Comparison of ENCODE assay signal across 16 mouse cellular contexts in the genomic region with DNA sequence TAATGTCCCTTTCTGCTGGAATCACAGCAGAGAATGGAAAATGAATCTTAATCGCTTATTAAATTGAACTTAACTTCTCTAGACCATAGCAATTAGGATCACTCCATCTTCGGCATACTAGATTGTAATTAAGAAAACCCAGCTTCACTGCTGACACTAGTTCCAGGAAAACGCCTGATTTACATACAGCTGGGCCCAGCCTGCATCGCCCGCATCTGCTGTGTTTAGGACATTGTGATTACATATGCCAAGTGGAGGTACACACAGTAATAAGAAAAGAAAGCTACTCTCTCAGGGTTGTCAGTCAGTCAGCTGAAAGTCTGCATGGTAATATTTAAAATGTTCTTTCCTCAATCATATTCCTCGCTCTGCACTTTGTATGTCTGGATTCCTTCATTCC.
DNase-seq lines count a peak whose midpoint lies in the region; ATAC-seq lines count a peak whose summit lies in the region.
"Had no signal": no experiment of that assay in that cellular context is flagged by ENCODE, and none has a peak within 500 bp of the region (broad histone marks: within the 10 kb centered on the region; RNA-seq: fewer than 3 reads in every experiment).

No protein-coding gene starts in this region.

- H3K4me1 ChIP-seq in forebrain, embryonic 11.5 days (replicated peaks; ENCODE audit: control insufficient read depth, insufficient read depth, low read length) = no peaks in the 10 kb centered on the region
- no peaks in the 10 kb centered on the region for H3K4me1 ChIP-seq in forebrain, embryonic 10.5 days
- H3K4me1 ChIP-seq in neural tube, embryonic 11.5 days (ENCODE audit: control insufficient read depth, insufficient read depth, low read length) = no peaks in the 10 kb centered on the region
- no peaks in the 10 kb centered on the region for H3K4me1 ChIP-seq in hindbrain, embryonic 12.5 days
- H3K4me1 ChIP-seq: embryonic facial prominence, embryonic 13.5 days; intestine, embryonic 15.5 days; kidney, embryonic 15.5 days had no signal

- H3K27ac ChIP-seq in forebrain, embryonic 11.5 days (ENCODE audit: low read depth, low read length) = no peak overlapping the region
- H3K27ac ChIP-seq in forebrain, embryonic 10.5 days = no peak overlapping the region
- no peak overlapping the region for H3K27ac ChIP-seq in neural tube, embryonic 11.5 days (ENCODE audit: low read depth, low read length)
- H3K27ac ChIP-seq in hindbrain, embryonic 12.5 days = no peak overlapping the region
- H3K27ac ChIP-seq: embryonic facial prominence, embryonic 13.5 days; intestine, embryonic 15.5 days; kidney, embryonic 15.5 days had no signal

- H3K9me3 ChIP-seq in forebrain, embryonic 11.5 days (ENCODE audit: control insufficient read depth, low read length) = no peaks in the 10 kb centered on the region
- no peaks in the 10 kb centered on the region for H3K9me3 ChIP-seq in forebrain, embryonic 10.5 days
- H3K9me3 ChIP-seq in neural tube, embryonic 11.5 days (ENCODE audit: control insufficient read depth, low read length) = no peaks in the 10 kb centered on the region
- no peaks in the 10 kb centered on the region for H3K9me3 ChIP-seq in hindbrain, embryonic 12.5 days (replicated peaks)
- H3K9me3 ChIP-seq: embryonic facial prominence, embryonic 13.5 days; intestine, embryonic 15.5 days; kidney, embryonic 15.5 days had no signal

- DNase-seq in forebrain, embryonic 11.5 days (ENCODE audit: low spot score) = no peak
- DNase-seq in forebrain, embryonic 10.5 days (ENCODE audit: extremely low spot score, low spot score) = no peak
- DNase-seq in neural tube, embryonic 11.5 days (ENCODE audit: low spot score) = peak; percentile 30
- DNase-seq in neural tube, embryonic 10.5 days (ENCODE audit: extremely low spot score, low spot score) = no peak
- peak; percentile 88 for DNase-seq in retina, postnatal 1 day
- no peak for DNase-seq in heart, postnatal 4 days
- no peak for DNase-seq in testis, postnatal 14 days (ENCODE audit: low spot score)
- DNase-seq: adrenal gland, postnatal 36 days; gastrocnemius, postnatal 10 days; heart, postnatal 14 days; liver; lung, adult 2 months had no signal

- H3K4me3 ChIP-seq in forebrain, embryonic 11.5 days (ENCODE audit: low read depth, low read length) = no peak overlapping the region
- no peak overlapping the region for H3K4me3 ChIP-seq in forebrain, embryonic 10.5 days
- no peak overlapping the region for H3K4me3 ChIP-seq in neural tube, embryonic 11.5 days (ENCODE audit: low read depth, low read length)
- no peak overlapping the region for H3K4me3 ChIP-seq in hindbrain, embryonic 12.5 days
- H3K4me3 ChIP-seq: embryonic facial prominence, embryonic 13.5 days; intestine, embryonic 15.5 days; kidney, embryonic 15.5 days had no signal

- WGBS in forebrain, embryonic 11.5 days = 75% methylated on average over 6 of the region's 6 CpGs
- WGBS in forebrain, embryonic 10.5 days = 91% methylated on average over 6 of the region's 6 CpGs
- 79% methylated on average over 6 of the region's 6 CpGs for WGBS in neural tube, embryonic 11.5 days
- 51% methylated on average over 6 of the region's 6 CpGs for WGBS in hindbrain, embryonic 12.5 days

- no peak overlapping the region for H3K9ac ChIP-seq in forebrain, embryonic 11.5 days (ENCODE audit: low read length)
- no peak overlapping the region for H3K9ac ChIP-seq in neural tube, embryonic 11.5 days (ENCODE audit: low read length)
- no peak overlapping the region for H3K9ac ChIP-seq in hindbrain, embryonic 12.5 days
- H3K9ac ChIP-seq: embryonic facial prominence, embryonic 13.5 days; intestine, embryonic 15.5 days; kidney, embryonic 15.5 days had no signal

- no peak overlapping the region for H3K4me2 ChIP-seq in forebrain, embryonic 11.5 days (ENCODE audit: low read depth, low read length, severe bottlenecking)
- no peak overlapping the region for H3K4me2 ChIP-seq in neural tube, embryonic 11.5 days (ENCODE audit: low read depth)
- H3K4me2 ChIP-seq in hindbrain, embryonic 12.5 days (replicated peaks) = no peak overlapping the region
- H3K4me2 ChIP-seq: embryonic facial prominence, embryonic 13.5 days; intestine, embryonic 15.5 days; kidney, embryonic 15.5 days had no signal

- H3K27me3 ChIP-seq in forebrain, embryonic 11.5 days (ENCODE audit: control insufficient read depth, insufficient read depth, low read length) = no peaks in the 10 kb centered on the region
- H3K27me3 ChIP-seq in forebrain, embryonic 10.5 days (ENCODE audit: poor library complexity, severe bottlenecking) = no peaks in the 10 kb centered on the region
- no peaks in the 10 kb centered on the region for H3K27me3 ChIP-seq in neural tube, embryonic 11.5 days (ENCODE audit: control insufficient read depth, insufficient read depth, low read length)
- H3K27me3 ChIP-seq in hindbrain, embryonic 12.5 days = no peaks in the 10 kb centered on the region
- H3K27me3 ChIP-seq: embryonic facial prominence, embryonic 13.5 days; intestine, embryonic 15.5 days; kidney, embryonic 15.5 days had no signal

- ATAC-seq in forebrain, embryonic 11.5 days (replicated peaks; ENCODE audit: low FRiP score) = peak; percentile 83
- ATAC-seq in neural tube, embryonic 11.5 days (ENCODE audit: insufficient read depth, low FRiP score, low TSS enrichment) = peak; percentile 86; the same call in 1 of the 2 replicates
- peak; percentile 85 for ATAC-seq in hindbrain, embryonic 12.5 days (ENCODE audit: low FRiP score)
- ATAC-seq: intestine, embryonic 15.5 days had no signal

- H3K36me3 ChIP-seq in forebrain, embryonic 11.5 days (ENCODE audit: control insufficient read depth, insufficient read depth, low read length) = no peaks in the 10 kb centered on the region
- H3K36me3 ChIP-seq in forebrain, embryonic 10.5 days (replicated peaks) = no peaks in the 10 kb centered on the region
- no peaks in the 10 kb centered on the region for H3K36me3 ChIP-seq in neural tube, embryonic 11.5 days (ENCODE audit: control insufficient read depth, insufficient read depth, low read length)
- no peaks in the 10 kb centered on the region for H3K36me3 ChIP-seq in hindbrain, embryonic 12.5 days
- H3K36me3 ChIP-seq: embryonic facial prominence, embryonic 13.5 days; intestine, embryonic 15.5 days; kidney, embryonic 15.5 days had no signal

Comparison
In these comparisons a context has a peak if more than half of its experiments do, and no peak if none do; other contexts are left out.
1. DNase-seq: peak in neural tube, embryonic 11.5 days (single experiment) and retina, postnatal 1 day (single experiment); none in forebrain, embryonic 11.5 days (single experiment), forebrain, embryonic 10.5 days (single experiment), neural tube, embryonic 10.5 days (single experiment), heart, postnatal 4 days (single experiment) and testis, postnatal 14 days (single experiment).
2. Peak in every context shown above with its lines, with median percentiles within 50 percentile points of each other: ATAC-seq.